Mouse (Mus musculus): ENCODE results near the gene Fhit.
"Not testable (repeated sequence)": the region's sequence is repeated elsewhere in the genome, so short reads cannot be mapped to it uniquely, and the experiment has no call there.

The Fhit gene

DNA sequence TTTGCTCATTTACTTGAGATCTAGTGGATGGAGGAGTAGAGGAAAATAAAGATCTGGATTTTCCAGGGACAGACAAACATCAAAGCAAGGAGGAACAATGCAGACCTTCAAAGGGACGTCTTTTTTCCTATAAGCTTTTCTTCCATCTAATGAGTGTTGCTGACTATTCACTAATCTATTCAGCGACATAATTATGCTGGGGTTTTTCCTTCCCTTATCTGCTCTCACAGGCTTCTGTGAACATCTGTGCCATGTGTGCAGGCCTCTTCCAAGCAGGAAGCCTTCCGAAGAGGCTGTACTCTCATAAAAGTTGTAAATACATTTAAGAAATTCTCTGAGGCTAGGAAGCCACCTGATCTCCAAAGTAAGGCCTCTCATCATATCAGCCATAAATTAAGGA is 228.2 kb downstream of the Fhit start:
- in situ Hi-C loops (cut with MseI, MboI), result no loop called here

DNA sequence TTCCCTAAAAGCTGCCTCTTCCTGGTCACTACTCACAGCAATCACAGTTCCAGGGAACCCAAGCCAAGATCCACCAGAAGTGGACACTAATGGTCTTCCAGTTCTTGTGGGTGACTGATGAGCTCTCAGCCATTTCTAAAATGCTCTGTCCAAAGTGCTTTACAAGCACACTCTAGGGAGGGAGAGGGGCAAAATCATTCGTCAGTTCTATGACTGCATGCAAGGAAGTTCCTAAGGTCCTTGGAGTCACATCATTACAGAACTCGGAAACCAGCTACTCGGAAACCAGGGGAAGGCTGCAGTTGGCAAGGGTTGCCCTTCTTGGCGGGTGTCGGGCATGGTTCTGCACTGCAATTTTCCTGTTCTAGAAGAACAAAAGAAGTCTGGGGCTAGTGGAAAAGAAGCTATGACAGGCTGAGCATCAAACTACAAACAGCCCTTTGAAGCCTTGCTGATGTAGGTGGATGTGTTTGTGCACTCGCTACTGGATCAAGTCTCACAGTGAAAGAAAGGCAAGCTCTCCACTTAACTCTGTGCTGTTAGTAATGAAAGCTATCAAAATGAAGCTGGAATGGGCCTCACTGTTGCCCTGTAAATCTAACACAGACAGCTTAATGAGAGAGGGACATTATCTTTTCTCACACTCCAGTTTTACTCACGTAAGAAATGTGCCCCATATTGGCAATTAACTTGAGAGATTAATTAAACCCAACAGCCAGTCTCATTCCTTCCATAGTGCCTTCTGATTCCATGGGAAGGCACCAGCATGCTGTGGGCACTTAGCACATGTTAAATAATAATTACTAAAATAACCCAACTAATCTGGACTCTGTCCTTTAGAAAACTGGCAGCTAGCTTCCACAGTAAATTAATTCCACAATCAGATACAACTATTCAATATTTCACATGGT is 243.7 kb downstream of the Fhit start:
- in situ Hi-C loops (cut with MseI, MboI), result no loop called here

DNA sequence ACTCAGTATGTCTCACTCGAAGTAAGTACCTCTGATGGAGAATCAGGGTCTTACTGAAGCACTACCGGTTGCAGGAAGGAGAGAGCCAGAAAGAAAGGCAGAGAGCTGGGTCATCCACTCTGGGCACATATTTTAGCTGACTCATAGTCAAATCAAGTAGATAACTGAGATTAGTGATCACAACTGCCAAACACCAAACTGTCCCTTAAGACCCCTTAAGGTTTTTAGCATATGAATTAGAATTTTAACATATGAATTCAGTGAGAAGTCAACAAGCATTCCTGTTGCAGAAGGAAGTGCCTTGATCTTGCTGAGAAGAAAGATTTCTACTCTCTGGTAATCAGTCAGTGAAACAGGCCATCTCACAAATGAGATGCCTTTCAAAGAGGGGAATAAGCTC is 253.8 kb downstream of the Fhit start:
- in situ Hi-C loops (cut with MseI, MboI), result no loop called here

DNA sequence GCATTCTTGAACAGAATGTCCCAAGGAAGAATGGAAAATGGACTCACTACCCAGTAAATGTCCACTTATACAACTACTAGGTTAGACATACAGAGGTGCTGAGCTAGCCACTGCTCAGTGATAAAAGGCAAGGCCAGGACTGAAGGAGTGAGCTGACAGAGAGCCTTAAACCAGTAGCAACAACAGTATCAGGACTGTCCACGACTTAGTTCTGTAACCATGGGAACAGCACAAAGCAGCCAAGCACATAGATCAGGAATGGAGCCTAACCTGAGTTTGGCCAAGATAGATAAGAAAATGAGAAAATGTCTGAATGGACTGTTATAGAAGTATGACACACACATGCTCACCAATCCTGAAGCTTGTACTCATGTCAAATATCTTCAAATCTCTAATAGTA is 279.1 kb downstream of the Fhit start:
- in situ Hi-C loops (cut with MseI, MboI), result no loop called here

DNA sequence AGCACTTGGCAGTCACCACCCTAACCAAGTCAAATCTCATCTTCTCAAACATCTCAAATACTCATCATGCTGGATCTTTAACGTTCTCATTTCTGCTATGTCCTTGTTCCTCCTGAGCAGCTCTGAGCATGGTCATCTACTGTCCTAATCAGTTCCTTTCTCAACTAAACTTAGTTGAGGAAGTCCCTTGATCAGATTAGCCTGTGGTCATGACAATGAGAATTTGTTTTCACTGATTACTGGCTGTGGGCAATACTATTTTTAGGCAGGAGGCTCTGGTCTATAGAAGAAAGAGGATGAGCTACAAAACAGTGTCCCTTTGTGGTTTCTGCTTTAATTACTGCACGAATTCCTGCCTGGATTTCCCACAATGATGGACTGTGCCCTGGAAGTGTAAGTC is 281.1 kb downstream of the Fhit start:
- in situ Hi-C loops (cut with MseI, MboI), result no loop called here

DNA sequence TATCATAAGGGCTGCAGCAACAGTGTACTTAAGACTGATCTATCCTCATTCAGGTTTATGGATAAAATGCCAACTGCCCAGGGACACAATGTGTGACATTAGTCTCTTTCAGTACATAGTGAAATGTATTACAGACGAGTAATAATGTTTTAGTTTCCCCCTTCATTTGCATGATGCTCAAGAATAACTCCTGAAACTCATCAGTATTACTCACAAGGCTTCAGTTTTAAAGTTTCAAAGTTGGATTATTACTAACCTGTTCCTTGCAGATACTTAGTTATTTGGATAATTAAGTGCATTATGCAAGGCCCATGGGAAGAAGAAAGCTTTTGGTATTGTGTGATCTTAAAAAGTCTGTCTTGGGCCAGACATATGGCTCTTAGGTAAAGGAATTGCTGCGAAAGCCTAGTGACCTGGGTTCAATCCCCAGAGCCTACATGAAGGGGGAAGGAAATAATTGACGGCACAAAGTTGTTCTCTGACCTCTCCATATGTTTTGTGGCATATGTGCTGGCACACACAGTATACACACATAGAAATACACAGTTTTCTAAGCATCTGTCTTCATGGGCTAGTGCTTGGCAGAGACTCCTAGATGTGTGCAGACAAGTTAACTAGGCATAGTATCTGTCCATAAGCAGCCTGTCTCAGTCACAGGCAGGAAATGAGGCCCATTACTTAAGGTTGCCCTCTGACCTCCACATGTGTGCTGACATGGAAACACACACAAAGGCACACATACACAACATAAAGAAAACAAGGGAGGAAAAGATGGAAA is 287.1 kb downstream of the Fhit start:
- in situ Hi-C loops (cut with MseI, MboI), result no loop called here

DNA sequence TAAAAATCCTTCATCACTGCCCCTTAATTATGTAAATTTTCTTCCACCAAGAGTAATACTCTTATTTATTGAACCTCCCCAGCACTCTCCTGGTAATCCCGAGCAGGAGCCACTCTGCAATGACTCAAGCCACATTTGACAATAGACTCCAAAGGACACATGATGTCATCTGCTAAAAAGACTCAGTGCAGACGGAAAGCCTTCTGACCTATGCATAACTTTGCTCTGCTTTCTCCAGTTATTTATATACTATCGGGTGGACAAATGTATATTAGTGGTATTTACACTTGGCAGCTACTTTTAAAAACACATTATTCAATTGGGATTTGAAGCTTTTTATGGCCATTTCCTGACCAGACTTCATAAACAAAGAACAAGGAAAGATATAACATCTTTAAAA is 304.2 kb downstream of the Fhit start:
- in situ Hi-C loops (cut with MseI, MboI), result no loop called here

DNA sequence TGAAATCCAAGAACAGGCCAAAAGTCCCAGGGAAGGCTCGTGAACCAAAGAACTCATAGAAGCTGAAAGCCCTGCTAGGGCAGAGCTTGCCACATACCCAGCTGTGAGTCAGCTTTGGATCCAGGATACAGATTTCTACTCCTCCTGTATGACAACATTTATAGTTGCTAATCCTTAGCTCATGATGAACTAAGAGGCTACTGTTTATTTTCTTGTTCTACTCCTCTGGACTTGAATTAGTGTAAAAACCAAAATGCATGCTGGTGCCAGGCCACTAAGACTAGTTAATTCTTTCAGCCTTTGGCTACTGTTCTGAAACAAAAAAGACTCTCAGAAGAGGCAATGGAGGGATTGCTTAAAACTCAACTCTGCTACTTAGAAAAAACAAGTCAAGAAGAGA is 309.9 kb downstream of the Fhit start:
- in situ Hi-C loops (cut with MseI, MboI), result no loop called here

DNA sequence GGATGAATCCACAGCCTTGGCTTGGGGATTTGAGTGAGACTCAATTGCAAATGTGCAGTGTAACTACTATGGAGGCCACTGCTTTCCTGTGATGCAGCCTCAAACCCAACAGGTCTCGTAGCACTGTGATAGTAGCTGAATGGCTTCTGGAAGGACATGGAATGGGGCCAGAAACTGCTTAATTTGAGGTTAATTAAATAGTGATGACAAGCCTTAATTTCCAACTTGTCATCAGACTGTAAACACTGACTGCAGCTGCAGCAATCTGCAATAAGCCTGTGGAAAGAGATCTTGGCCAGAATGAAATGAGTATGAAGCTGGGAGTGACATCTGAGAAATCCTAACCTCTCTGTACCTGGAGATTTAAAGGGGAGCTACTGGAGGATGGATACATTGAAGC is 325.8 kb downstream of the Fhit start:
- in situ Hi-C loops (cut with MseI, MboI), result no loop called here

DNA sequence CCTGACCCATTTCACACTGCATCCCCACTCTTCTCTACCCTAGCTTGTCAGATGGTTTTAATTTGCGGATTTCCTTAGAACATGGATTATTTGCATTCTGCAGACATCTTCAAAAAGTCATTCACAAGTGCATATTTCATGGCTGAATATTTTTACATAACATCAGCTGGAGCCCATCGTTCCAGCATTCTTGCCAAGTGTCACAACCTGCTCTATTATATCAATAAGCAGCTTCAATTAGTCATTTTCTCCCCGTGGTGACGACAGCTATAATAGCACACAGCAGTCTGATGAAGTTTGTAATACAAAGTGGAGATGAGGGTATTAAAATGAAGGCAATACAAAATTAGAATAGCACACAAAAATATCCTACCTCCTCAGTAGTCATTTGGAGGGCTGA is 337.0 kb downstream of the Fhit start:
- in situ Hi-C loops (cut with MseI, MboI), result no loop called here

DNA sequence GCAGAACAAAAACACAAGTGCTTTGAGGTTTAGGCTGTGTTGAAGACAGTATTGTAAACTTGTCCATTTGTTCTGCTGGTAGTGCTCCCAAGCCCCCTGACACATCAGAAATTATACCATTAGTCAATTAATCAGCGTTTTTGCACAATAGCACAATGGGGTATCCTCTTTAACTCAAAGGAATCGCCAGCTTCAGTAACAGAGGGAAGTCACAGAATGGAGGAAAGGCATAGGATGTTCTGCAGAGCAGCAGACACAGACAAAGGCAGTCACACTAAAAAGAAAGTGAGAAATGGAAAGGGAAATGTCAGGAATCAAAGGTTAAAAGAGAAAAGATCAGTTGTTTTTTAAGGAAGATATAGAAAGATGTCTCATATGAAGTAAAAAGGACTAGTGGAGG is 348.3 kb downstream of the Fhit start:
- in situ Hi-C loops (cut with MseI, MboI), result no loop called here

DNA sequence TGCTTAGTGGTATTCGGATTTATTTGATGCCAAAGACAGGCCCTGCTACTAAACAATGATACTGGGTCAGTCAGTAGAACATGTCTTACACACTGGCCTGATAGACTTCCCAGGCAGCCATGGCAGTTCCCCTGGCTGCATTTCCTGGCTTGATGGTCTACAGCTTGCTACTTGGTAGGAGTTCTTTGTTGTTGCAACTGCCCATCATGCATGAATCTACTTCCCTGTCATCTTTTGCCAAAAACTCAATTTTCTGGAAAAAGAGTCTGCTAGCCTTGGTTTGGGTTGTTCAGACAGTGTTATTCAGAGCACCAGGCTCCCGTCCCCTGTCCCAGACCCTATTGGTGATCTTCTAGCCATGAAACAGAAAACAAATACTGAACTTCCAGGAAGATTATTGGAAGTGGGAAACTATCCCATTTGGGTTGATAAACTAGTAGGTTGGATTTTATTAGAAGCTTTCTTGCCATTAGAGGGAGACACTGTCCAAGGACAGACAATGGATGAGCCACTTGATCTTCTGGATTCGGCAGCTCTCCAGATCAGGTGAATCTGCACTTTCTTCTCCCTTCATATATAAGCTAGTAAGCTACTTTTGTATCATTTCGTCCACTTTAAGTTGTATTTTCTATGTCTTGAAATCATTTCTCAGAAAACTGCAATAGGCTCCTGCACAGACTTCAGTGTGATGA is 363.2 kb downstream of the Fhit start:
- in situ Hi-C loops (cut with MseI, MboI), result no loop called here

DNA sequence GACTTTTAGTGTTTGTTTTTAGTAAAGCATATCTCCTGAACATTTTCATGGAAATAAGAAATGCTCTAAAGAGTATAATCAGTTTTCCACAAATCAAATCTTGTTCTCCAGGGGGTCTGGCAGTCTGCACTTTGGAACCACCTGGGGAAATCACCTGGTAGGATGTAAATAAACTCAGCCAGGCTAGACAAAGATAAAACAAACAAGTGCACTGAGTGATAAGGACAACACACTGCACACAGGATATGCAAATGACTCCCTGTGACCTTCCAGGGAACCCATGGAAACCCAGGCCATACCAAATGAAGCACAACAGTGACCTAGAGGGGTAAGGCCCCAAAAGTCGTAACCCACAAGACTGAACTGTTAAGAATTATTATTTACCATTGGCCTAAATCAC is 364.2 kb downstream of the Fhit start:
- in situ Hi-C loops (cut with MseI, MboI), result no loop called here

DNA sequence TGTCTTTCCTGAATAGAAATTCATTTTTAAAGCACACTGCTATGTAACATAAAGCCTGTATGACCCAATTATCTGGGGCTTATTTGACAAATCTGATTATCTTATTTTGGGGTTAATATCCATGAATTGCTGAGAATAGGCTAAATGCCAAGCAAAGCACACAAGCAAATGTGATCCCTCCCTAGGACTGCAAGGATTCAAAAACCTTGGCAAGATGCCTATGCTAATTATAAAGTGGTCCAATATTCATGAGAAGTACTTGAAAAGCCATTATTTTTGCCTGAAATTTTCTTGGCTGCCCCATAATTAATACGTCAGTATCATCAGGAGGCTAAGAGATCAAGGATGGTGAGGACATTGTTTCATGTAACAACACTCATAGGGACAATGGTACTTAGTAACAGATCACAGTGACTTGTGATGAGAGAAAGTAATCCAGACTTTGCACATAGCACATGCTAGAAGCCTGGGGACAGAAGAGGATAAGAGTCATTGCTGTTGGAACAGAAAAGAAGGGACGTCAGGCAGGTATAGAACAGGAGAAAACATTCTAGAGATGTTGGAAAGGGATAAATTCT is 366.2 kb downstream of the Fhit start:
- in situ Hi-C loops (cut with MseI, MboI), result no loop called here

DNA sequence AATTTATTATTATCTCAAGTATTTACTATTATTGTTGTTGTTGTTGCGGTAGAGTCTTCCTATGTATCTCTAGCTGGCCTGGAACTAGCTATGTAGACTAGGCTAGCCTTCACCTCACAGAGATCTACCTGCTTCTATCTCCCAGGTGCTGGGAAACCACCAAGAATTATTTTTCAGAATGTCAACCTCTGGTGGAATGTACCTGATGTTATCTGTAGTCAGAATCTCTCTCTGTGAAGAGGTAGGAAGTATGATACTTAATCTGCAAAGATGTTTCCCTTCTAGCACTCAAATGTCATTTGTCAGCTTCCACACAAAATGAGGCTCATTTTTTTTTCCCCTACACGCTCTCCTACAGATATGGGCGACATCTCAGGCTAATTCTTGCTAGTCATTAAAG is 377.9 kb downstream of the Fhit start:
- in situ Hi-C loops (cut with MseI, MboI), result no loop called here

DNA sequence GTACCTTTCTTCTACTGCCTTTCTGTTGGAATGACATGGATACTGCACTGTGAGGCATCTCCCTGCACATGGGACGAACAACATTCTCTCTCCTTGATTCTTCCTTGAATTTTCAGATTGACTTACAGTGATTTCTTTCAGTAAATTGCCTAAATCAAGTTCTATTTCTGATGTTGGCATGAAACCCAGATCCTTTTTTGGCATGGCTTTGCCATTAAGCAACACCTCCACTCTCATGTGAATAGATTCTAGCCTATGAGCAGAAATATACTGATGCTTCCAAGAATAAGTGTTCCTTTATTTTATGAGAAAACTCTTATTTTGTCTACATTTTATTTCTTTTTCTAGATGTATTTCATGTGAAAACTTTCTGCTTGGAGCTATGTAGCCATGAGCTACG is 383.1 kb downstream of the Fhit start:
- in situ Hi-C loops (cut with MseI, MboI), result no loop called here

DNA sequence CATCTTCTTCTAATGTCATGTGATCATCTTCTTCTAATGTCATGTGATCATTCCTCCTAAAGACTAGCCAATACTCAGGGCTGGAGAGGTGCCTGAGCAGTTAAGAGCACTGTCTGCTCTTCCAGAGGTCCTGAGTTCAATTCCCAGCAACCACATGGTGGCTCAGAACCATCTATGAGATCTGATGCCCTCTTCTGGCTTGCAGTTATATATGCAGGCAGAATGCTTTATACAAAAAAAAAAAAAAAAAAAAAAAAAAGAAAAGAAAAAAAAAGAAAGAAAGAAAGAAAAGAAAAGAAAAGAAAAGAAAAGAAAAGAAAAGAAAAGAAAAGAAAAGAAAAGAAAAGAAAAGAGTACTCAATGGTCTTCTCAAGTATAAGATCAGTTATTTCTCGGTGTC is 407.0 kb downstream of the Fhit start:
- in situ Hi-C loops (cut with MseI, MboI), result not testable (repeated sequence)

DNA sequence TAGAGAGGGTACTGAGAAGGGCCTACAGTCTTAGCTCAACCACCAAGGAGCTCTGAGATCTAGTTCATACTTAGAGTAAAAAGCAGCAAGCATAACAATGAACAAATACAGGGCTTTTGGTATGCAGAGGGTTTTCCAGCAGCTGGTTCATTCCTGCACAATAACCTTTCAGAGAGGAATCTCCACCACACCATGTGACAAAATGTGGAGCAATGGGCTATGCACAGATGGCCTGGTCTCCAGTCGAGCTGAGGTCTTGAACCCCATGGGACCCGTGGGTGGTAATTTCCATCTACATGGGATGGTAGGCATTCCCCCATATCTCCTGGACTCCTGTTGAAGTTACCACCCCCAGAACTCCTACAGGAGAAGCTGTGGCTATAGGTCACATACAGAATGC is 423.8 kb downstream of the Fhit start:
- in situ Hi-C loops (cut with MseI, MboI), result no loop called here

DNA sequence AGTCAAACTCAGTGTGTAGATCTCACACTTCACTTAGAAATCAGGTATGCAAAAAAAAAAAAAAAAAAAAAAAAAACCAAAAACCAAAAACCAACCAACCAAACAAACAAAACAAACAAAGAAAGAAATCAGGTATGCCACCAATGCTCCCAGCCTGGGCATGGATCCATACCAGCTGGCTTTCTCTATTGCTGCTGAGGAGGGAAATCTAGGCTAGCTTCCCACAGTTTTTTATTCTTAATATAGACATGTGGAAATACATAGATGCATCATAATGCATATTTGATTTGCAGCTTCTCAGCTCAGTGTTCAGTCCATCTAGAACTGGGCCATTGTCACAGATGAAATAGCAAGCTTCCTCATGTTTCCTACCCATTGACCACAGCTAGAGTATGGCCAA is 439.3 kb downstream of the Fhit start:
- in situ Hi-C loops (cut with MseI, MboI), result no loop called here

DNA sequence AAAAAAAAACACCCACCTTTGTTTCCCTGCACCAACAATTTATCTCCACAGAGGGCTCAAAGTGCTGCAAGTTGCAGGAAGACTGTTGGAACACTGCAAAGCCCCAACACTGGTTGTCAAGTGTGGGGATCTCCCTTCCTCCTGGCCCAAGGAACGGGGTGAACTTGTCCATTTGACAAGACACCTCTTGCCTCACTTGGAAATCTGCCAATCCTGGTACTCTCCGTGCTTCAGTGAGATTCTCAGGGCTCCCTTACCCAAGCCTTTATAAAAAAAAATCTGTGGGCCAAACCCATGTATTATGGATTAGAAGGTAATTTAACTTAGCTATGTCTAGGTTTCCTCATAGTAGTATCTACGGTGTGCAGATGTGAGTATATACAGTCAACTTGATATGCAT is 448.9 kb downstream of the Fhit start:
- in situ Hi-C loops (cut with MseI, MboI), result no loop called here

DNA sequence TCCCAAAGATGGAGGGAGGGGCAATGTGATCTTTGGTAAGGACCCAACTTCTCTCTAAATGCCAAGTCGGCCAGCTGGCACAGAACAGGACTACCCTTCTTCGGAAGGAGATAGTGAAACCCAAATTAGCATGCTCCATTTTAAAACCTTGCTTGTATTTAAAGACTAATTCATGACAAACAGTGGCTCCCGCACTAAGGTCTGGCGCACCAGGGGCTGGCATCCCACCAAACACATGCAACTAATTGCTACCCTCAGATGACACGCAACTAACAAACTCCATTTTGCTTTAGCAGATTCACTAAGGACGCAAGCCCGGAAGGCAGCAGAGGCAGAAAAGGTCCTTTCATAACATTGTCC is 449.3 kb downstream of the Fhit start:
- in situ Hi-C loops (cut with MseI, MboI), result no loop called here

DNA sequence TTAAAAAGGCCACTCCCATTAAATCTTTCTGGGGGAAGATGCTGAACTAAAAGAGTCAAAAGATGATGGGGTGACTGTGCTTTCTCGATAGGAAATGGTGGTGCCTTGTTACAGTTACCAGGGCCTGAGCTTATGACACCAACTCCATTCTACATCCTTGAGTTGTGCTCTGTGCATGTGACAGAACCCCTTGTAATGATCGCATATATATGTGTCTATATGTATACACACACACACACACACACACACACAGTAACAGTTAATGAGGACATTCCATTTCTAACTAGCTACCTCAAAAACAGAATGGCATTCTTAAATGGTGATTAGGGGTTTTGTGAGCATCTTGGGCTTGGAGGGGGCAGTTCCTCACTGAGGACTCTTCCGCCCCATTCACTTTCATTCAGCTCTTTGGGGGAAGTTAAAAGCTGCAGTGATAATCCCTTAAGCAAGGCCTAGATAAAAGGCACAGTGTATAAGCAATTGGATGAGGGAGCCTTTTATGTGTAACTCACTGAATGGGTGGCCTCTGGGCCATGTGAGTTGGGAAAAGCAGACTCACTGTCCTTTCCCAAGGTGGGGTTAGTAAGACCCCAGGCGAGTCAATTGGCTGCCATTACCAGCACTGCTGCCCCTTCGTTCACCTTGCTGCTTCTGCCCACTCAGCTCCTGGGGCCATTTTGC is 449.9 kb downstream of the Fhit start:
- in situ Hi-C loops (cut with MseI, MboI), result no loop called here
